Mouse (Mus musculus): ENCODE measurements around the gene Mup13. TPM values are rescaled to one million over a fixed set of nuclear protein-coding genes. Genes with fewer than 3 reads are reported as not detected.
"Not testable (repeated sequence)": the region's sequence is repeated elsewhere in the genome, so short reads cannot be mapped to it uniquely, and the experiment has no call there.

The Mup13 gene
- not detected for total RNA-seq (2021)
- long read RNA-seq, experiment 1 = 0 reads
- long read RNA-seq, experiment 2 = 0 reads

GRCm38 (mm10) chr4:61228186-61228585 is at the start of gene Mup13:
Gene Mup13, minus strand, starts transcription at chr4:61228286.
- DNase-seq (ENCODE audit: extremely low spot score in 1 of 2, low spot score in 2 of 2); H3K27ac ChIP-seq; H3K4me3 ChIP-seq; intact Hi-C loops (cut with DNase I): not testable (repeated sequence)

Other genes starting within 250 kb of the Mup13 start
- gene Mup14, start 75.7 kb upstream of the Mup13 start, total RNA-seq (2021) = not detected
- gene Mup15, start 211.5 kb upstream of the Mup13 start, total RNA-seq (2021) = not detected